Mouse (Mus musculus) thymus, adult 2 months (tissue): ENCODE measurements at regions not wholly inside any gene's neighbourhood (a gene's known extent, or its start where the extent isn't known, plus 50 kb on each side); places are given as distances from the start of the nearest gene placed in this dataset.

Experiments used
- DNase-seq: peaks from one replicate; pipeline ENCODE4 v3.0.0; 2021
- H3K27ac ChIP-seq: fragments of 200-500 bp; 2 replicates; pipeline ENCODE4 v1.5.1; 2012; ENCODE audit warnings: low read length, control low read depth; ENCODE audit not compliant: control insufficient read depth, insufficient read depth
- H3K27me3 ChIP-seq: fragments of 200-500 bp; 2 replicates; pipeline ENCODE4 v1.6.1; 2012; ENCODE audit warnings: mild to moderate bottlenecking, low read length, moderate library complexity, mixed read lengths; ENCODE audit not compliant: control insufficient read depth, insufficient read depth
- H3K36me3 ChIP-seq: fragments of 200-500 bp; 2 replicates; pipeline ENCODE4 v1.6.1; 2012; ENCODE audit warnings: mild to moderate bottlenecking, low read length, moderate library complexity; ENCODE audit not compliant: control insufficient read depth, insufficient read depth
- H3K4me1 ChIP-seq: fragments of 200-500 bp; replicated peaks from 2 replicates; pipeline ENCODE4 v1.6.1; 2012; ENCODE audit warnings: low read length; ENCODE audit not compliant: control insufficient read depth, insufficient read depth
- H3K4me3 ChIP-seq: fragments of 200-500 bp; 2 replicates; pipeline ENCODE4 v1.5.1; 2012; ENCODE audit warnings: mild to moderate bottlenecking, low read length, control low read depth, moderate library complexity; ENCODE audit not compliant: control insufficient read depth, insufficient read depth
- CTCF ChIP-seq: fragments of 200-500 bp; IDR thresholded peaks from 2 replicates; pipeline ENCODE4 v1.5.1; 2012; ENCODE audit warnings: mild to moderate bottlenecking, control low read depth, low read length, moderate library complexity, borderline replicate concordance; ENCODE audit not compliant: control insufficient read depth, poor library complexity, insufficient read depth; ENCODE audit errors: extremely low read depth
- POLR2A ChIP-seq: fragments of 200-500 bp; IDR thresholded peaks from 2 replicates; pipeline ENCODE4 v1.6.1; 2012; ENCODE audit warnings: mild to moderate bottlenecking, low read length, control low read depth, moderate library complexity; ENCODE audit not compliant: control insufficient read depth, poor library complexity, insufficient read depth; ENCODE audit errors: extremely low read depth
- WGBS: fragments of 180-500 bp; shearing (Covaris S2); methylation state at CpG from one replicate; pipeline ENCODE4 v1.1.7; 2018; 5-methylcytosine and 5-hydroxymethylcytosine counted together

GRCm38 (mm10) chr17:64915708-64916107, 79.8 kb upstream of the 4930583I09Rik start:
- no peaks in the 10 kb centered on the region for H3K27me3 ChIP-seq
- DNase-seq: no peak
- WGBS: 72% methylated on average over 3 of the region's 3 CpGs
- H3K36me3 ChIP-seq: no peaks in the 10 kb centered on the region
- TF ChIP-seq CTCF (no peak), POLR2A (no peak)
- no peak overlapping the region for H3K27ac ChIP-seq
- no peak overlapping the region for H3K4me3 ChIP-seq
- no peaks in the 10 kb centered on the region for H3K4me1 ChIP-seq

GRCm38 (mm10) chr17:64915025-64915424, 79.2 kb upstream of the 4930583I09Rik start:
- H3K36me3 ChIP-seq: no peaks in the 10 kb centered on the region
- TF ChIP-seq CTCF: no peak
- TF ChIP-seq POLR2A: no peak
- H3K4me3 ChIP-seq: no peak overlapping the region
- WGBS: 72% methylated on average over 4 of the region's 4 CpGs
- no peaks in the 10 kb centered on the region for H3K27me3 ChIP-seq
- no peak for DNase-seq
- no peaks in the 10 kb centered on the region for H3K4me1 ChIP-seq
- no peak overlapping the region for H3K27ac ChIP-seq

- Histone ChIP-seq H3K27ac (no peak overlapping the region), H3K4me3 (no peak overlapping the region), H3K36me3 (no peaks in the 10 kb centered on the region), H3K4me1 (no peaks in the 10 kb centered on the region), H3K27me3 (no peaks in the 10 kb centered on the region)
- TF ChIP-seq POLR2A (no peak), CTCF (no peak)
- WGBS: 47% methylated on average over 8 of the region's 8 CpGs
- DNase-seq: no peak
Observed at GRCm38 (mm10) chr17:64914302-64914701, 78.4 kb upstream of the 4930583I09Rik start.

GRCm38 (mm10) chr17:64908671-64909070, 72.8 kb upstream of the 4930583I09Rik start:
- TF ChIP-seq POLR2A (no peak), CTCF (no peak)
- whole genome bisulfite sequencing: 89% methylated on average over 1 of the region's 1 CpGs
- no peaks in the 10 kb centered on the region for H3K36me3 ChIP-seq
- no peak overlapping the region for H3K27ac ChIP-seq
- no peaks in the 10 kb centered on the region for H3K4me1 ChIP-seq
- DNase-seq: no peak
- H3K27me3 ChIP-seq: no peaks in the 10 kb centered on the region
- no peak overlapping the region for H3K4me3 ChIP-seq

GRCm38 (mm10) chr17:64901721-64902623, 66.1 kb upstream of the 4930583I09Rik start:
- no peaks in the 10 kb centered on the region for H3K4me1 ChIP-seq

GRCm38 (mm10) chr17:64897473-64897872, 61.6 kb upstream of the 4930583I09Rik start:
- DNase-seq: no peak
- Histone ChIP-seq H3K27me3 (no peaks in the 10 kb centered on the region), H3K36me3 (no peaks in the 10 kb centered on the region), H3K4me1 (no peaks in the 10 kb centered on the region; the same call in 1 of the 2 replicates), H3K4me3 (no peak overlapping the region), H3K27ac (no peak overlapping the region)
- WGBS: 89% methylated on average over 1 of the region's 1 CpGs
- TF ChIP-seq CTCF: no peak
- no peak for TF ChIP-seq POLR2A

More at GRCm38 (mm10) chr17:64901721-64902623, 66.1 kb upstream of the 4930583I09Rik start:
- Histone ChIP-seq H3K27ac (no peak overlapping the region), H3K27me3 (no peaks in the 10 kb centered on the region), H3K4me3 (no peak overlapping the region), H3K36me3 (no peaks in the 10 kb centered on the region)
- DNase-seq: no peak
- WGBS: 84% methylated on average over 17 of the region's 17 CpGs
- TF ChIP-seq POLR2A (no peak), CTCF (no peak)
